Mouse (Mus musculus): ENCODE results near the gene Wrap73.

The Wrap73 gene

DNA sequence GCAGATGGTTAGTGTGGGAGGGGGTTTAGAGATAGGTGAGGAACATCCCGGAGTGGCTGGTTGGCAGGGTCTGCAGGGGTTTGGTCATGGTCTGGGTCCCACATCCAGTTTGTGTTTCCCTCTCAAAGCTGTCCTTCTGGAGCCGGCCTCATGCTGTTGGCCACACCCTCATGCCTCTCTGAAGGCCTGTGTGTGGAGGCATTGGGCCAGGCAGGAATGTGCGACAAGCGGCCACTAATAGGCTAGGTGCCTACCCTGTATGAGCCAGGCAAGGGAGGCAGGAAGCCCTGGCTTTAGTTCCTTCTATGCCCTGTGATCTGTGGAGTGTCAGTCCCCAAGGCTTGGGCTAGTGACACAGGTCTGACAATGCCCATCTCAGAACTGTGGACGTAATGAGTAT lies 42.8 kb downstream of the Wrap73 start:
- no peak for DNase-seq (ENCODE audit: low read depth)

DNA sequence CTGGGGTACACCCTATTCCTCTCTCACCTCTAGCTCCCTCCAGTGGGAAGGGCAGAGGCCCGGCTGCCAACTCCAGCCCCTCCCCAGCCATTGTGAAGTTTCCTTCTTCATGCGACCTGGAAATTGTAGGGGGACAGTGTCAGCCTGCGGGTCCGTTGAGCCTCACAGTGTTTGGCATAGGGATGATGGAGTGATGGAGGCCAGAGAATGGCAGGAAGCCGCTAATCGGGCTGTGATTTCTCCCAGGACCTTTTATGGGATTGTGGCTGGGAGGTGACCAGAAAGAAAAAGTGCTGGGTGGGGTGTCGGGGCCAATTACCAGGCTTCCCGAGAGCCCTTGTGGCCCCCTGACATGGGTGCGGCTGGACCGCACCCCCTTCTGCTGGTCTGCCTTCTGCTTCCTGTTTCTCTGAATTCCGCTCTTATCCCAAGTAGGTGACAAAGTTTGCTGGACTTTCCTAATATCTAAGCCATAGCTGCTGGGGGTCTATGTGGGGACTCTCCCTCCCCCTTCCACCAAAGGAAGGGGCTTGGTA lies 43.9 kb downstream of the Wrap73 start:
- no peak for DNase-seq (ENCODE audit: low read depth)

DNA sequence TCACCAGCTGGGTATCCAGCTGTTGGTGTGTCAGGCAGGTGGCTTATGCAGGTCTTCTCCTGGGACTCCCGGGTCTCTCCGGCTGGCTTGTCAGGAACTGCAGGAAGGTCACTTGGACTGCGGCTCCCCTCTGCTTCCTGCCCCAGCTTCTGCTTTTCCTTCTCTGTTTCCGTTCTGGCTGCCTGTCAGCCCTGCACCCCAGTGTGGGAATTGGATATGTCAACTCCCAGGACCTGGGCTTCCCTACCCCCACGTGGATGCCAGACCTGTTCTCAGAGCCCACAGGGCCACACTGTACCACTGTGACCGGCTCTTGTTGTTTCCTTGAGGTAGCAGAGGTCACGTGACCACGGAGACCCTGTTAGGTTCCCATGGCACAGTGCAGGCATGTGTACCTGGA lies 46.8 kb downstream of the Wrap73 start:
- DNase-seq (ENCODE audit: low read depth) = no peak

- DNase-seq (ENCODE audit: low read depth) = no peak
Measured at GRCm38 (mm10) chr4:154197961-154198360, 55.8 kb downstream of the Wrap73 start.

DNA sequence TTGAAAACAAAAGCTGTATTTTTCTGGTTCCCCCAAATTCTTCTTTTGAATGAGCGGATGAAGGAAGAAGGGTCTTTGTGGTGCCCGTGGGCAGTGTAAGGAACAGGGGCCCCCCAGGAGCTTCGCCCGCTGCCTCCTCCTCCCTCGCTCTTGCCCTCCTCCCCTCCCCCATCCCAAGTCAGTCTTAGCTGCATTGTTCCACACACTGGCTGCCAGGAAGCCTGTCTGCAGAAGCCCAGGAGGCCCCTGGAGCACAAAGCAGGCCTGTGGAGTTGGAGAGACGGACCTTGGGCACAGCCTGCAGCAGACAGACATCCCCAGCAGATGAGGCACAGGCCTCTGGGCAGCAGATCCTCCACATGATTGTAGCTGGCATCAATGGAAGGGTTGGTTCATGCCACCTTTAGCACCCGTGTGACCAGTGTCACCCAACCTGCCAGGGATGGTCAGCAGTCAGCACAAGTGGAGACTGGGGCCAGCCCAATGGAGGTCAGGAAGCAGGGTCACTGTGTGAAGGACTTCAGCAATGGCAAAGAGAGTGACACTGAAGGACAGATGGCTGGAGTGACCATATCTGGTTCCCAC lies 56.3 kb downstream of the Wrap73 start:
- DNase-seq (ENCODE audit: low read depth) = no peak

DNA sequence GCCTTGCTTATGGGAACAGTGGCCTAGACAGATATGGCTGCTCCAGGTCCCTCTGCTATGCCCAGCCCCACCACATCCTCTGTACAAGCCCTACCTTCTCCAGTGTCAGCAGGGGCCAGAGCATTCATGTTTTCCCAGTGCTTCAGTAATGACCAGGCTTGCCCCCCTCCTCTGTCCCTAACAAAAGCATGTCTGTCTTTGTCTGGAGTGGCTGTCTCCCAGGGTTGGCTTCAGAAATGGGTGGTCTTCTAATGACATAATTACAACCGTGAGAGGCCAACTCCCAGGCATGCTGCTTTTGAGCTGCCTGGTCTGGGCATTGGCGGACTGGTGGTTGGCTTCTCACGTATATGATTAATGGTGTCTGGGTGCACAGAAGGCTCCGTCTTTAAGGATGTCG lies 59.3 kb downstream of the Wrap73 start:
- DNase-seq (ENCODE audit: low read depth) = no peak

- no peak for DNase-seq (ENCODE audit: low read depth)
Measured at GRCm38 (mm10) chr4:154204532-154204931, 62.4 kb downstream of the Wrap73 start.

DNA sequence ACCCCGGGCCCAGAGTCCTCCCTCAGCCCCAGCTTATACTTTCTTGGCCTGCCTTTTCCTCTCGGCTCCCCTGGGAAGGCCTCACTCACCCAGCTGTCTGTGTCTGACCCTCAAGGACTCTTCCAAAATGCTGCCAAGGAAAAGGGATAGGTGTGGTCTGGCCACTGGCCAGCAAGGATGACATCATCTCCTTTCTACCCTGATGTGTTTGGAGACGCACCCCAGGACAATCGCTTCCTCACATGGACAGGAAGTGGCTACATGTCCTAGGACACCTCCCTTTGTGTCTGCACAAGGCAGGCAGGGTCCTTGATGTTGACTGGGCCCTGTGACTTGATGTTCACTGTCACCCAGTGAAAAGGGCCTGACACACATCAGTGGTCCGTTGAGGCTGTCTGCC lies 63.2 kb downstream of the Wrap73 start:
- DNase-seq (ENCODE audit: low read depth) = no peak

DNA sequence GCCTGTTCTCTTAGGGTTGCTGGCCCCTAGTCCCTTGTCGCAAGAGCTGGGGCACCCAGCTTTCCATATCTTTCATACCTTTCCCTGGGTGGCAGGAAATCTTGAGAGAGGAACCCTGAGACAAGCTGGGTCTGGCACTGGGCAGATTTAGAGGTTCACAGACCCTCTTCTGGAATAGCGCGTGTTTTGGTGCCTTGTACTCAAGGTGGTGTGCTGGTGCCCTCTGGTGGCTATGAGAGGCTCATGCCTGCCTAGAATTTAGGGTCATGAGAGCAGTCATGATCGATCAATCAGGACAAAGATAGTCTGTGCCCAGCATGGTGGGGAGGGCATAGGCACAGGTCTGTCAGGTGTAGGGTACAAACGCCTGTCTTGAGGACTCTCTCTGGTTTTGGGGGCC lies 65.1 kb downstream of the Wrap73 start:
- DNase-seq (ENCODE audit: low read depth) = peak; percentile 60

DNA sequence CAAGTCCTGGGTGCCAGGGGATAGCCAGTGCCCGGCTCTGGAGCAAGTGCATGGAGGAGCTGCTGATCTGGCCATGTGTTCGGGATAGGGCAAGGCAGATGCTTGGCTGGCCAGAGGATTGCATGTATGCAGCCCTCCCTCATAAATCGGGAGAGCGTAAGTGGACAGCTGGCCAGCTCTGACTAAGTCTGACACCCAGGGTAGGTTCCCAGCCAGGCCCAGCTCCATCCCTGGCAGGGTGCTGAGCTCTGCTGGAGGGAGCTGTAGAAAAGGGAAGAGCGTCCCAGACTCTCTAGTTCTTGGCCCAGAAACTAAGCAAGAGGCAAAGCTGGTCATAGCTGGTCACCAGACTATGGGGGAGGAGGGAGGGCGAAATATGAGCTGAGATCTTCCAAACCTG lies 66.9 kb downstream of the Wrap73 start:
- no peak for DNase-seq (ENCODE audit: low read depth)

- DNase-seq (ENCODE audit: low read depth) = no peak
Measured at GRCm38 (mm10) chr4:154209825-154210224, 67.7 kb downstream of the Wrap73 start.

GRCm38 (mm10) chr4:154211459-154211858 lies 69.3 kb downstream of the Wrap73 start:
- no peak for DNase-seq (ENCODE audit: low read depth)

DNA sequence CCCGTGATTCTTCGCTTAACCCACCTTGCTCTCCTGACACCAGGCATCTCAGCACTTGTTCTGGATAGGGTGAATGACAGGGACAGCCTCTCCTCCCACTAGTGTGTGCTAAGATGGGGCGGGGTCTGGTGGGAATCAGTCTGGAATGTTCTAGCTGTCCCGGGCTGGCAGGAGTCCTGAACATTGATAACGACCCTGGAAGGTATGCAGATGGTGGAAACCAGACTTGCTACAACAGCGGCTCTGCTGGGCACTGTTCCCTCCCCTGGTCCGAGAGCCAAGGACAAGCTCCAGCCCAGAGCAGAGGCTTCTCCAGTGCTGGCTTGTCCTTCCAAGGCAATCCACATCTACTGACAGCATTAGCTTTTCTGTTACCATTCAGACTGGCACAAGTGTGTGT lies 71.4 kb downstream of the Wrap73 start:
- DNase-seq (ENCODE audit: low read depth) = no peak

DNA sequence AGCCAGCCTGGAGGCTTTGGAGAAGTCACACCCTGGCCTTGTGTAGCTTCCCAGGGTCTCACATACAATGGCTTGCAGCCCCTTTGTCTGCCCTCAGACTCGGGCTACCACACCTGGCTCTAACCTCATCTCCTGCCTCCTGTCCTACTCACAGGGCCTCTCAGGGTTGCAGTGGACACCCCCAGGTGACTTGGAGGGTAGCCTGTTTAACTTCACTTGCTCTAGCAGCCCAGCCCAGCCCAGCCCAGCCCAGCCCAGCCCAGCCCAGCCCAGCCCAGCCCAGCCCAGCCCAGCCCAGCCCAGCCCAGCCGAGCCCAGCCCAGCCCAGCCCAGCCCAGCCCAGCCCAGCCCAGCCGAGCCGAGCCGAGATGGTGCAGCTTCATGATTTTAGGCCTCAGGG lies 71.9 kb downstream of the Wrap73 start:
- no peak for DNase-seq (ENCODE audit: low read depth)

Data from naive thymus-derived CD4-positive, alpha-beta T cell, adult 2 months (primary cell).